Mouse (Mus musculus): ENCODE measurements at regions not wholly inside any gene's neighbourhood (a gene's known extent, or its start where the extent isn't known, plus 50 kb on each side); places are given as distances from the start of the nearest gene placed in this dataset.
A peak's percentile ranks its signal among the peaks of the same experiment; 100 is the strongest.

- DNase-seq = no peak
These were observed 434.5 kb upstream of the Cdh4 start for GRCm38 (mm10) chr2:179007766-179008165.

DNA sequence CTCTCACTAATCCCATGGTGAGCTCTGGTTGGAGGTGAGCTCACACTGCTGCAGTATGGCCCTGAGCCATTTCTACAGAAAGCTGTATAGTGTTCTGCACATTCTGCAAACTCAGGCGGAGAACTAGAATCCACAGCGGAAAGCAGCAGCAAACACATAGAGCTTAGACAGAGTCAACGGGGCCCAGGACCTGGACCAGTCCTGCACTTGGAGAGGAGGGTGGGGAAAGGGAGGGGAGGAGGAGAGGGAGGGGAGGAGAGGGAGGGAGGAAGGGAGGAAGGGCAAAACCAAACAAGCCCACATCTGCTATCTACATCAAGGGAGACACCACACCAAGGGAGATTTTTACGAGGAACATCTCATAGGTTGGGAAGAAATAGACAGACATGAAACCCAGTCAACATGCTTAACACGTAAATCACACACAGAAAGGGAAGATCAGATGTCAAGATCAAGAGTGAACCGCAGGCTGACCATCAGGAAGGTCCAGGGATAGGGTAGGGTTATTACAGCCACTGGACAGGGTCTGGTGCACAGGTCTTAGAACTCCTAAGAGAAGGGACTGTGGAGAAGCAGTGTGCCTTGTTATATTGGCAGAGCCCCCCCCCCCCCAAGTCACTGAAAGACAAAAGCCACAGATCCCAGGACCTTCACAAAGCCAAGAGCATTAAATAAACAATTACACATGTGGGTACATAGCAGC lies 428.2 kb upstream of the Cdh4 start:
- DNase-seq = no peak

DNA sequence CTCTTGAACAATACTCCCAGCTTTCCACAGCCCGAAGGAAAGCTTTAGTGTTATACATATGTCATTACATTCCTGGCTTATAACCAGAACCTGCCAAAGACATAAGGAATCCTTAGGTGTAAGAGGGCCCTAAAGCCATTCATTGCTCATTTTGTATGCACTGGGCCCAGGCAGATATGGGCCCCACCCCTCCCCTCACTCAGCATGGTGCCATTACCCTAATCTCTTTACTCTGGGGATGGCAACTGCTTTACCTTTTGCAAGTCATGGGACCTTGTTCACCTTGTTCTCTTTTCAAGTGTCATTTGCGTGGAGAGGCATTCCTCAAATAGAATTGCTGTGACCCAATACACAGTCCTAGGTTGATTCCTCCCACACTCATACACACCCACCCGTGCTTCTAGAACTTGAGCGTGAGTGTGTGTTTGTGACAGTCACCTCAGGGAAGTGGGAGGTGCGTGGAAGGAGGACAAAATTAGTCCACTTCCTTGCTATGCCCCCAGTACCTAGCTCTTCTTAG lies 419.5 kb upstream of the Cdh4 start:
- no peak for DNase-seq

DNA sequence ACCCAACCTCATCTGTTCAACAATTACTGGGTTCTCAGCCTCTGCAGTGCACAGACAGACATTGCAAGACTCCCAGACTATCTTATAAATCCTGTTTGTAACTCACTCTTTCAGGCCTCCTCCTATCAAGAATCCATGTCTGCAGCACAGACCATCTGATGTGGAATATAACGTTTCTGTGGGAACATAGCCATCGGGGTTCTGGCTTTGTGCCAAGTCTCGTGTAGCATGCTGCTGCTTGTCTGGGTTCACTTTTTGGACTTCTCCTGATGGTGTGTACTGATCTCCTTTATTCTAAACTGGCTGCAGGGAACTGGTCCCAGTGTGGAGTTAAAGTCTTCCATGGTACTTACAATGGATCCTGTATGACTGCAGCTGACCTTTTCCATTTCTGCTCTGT lies 418.0 kb upstream of the Cdh4 start:
- no peak for DNase-seq

GRCm38 (mm10) chr2:179033171-179033570 lies 409.1 kb upstream of the Cdh4 start:
- no peak for DNase-seq

- no peak for DNase-seq
These were observed 406.8 kb upstream of the Cdh4 start for GRCm38 (mm10) chr2:179035446-179035845.

DNA sequence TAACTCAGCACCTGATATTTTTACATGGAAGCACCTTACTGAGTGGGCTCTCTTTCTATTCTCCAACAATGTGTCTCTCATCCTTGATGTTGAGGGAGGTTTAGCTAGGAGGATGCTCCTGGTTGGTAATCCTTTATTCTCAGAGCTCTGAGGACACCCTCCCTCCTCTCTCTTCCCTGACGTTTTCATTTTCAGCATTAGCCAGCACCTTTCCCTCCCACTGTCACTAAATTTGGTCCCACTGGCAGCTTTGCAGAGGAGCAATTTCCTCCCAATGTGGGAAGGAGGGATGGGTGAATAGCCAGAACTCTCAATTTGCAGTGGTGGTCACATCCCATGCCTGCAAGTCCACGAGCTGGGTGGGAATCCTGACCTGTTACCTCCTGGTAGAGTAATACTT lies 402.5 kb upstream of the Cdh4 start:
- DNase-seq = no peak

DNA sequence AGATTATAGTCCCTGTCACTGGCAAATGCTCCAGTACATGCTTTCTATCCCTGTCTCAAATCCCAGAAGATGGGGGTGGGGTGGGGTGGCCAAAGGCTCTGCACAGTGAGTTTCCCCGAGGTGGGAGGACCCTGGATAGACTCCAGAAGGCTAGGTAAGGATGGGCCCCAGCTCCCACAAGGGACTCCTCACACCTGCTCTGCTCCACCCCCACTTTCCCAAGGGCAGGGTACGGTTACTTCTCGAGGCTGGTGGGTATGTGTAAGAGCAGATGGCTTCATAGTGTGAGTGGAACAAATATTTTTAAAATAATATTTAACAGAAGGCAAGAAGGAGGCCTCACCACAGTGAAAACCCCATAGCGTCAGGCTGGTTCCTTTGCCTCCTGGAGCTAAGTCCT lies 398.6 kb upstream of the Cdh4 start:
- DNase-seq = no peak

DNA sequence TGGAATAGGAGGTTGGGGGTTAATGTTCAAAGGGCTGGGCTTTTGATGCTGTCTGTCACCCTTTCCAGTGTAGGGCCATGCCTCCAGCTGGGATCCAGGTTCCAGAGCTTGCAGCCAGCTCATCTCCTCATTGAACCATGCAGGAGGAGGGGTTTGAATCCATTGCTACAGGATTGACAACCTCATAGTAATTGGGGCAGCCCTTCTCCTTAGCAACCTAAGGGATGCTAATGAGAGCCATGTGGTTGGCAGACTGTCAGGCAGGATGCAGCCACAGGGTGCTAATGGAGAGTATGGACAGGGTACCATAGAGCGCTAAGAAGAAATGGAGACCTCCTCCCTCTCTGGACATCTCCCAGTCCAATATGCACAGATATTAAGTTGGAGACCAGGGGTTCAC lies 396.9 kb upstream of the Cdh4 start:
- no peak for DNase-seq

DNA sequence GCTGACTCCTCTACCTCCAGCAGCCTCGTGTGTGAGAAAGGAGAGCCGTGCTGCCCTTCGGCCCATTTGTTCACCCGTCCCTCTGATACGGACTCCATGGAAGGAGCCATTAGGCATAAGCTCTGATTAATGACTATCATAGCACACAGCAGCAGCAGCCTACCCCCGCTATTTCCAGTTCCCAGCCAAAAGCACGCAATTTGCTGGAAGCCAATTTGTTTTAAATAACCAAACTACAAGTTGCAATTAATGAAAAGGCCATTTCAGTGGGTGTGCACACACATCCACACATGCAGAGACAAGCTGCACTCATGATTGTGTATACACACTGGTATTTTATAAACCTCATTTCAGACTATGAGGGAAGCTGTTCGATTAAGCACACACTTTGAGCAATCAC lies 387.8 kb upstream of the Cdh4 start:
- DNase-seq = no peak

- DNase-seq = no peak
These were observed 377.6 kb upstream of the Cdh4 start for GRCm38 (mm10) chr2:179064616-179065015.

GRCm38 (mm10) chr2:179069520-179069919 lies 372.7 kb upstream of the Cdh4 start:
- no peak for DNase-seq

GRCm38 (mm10) chr2:179070346-179070745 lies 371.9 kb upstream of the Cdh4 start:
- DNase-seq = peak; percentile 37

GRCm38 (mm10) chr2:179080462-179081274 lies 361.6 kb upstream of the Cdh4 start:
- DNase-seq = no peak

GRCm38 (mm10) chr2:179086915-179087314 lies 355.3 kb upstream of the Cdh4 start:
- no peak for DNase-seq

- no peak for DNase-seq
These were observed 350.8 kb upstream of the Cdh4 start for GRCm38 (mm10) chr2:179091480-179091879.

- no peak for DNase-seq
These were observed 348.2 kb upstream of the Cdh4 start for GRCm38 (mm10) chr2:179093996-179094395.

GRCm38 (mm10) chr2:179095981-179096380 lies 346.2 kb upstream of the Cdh4 start:
- DNase-seq = no peak

DNA sequence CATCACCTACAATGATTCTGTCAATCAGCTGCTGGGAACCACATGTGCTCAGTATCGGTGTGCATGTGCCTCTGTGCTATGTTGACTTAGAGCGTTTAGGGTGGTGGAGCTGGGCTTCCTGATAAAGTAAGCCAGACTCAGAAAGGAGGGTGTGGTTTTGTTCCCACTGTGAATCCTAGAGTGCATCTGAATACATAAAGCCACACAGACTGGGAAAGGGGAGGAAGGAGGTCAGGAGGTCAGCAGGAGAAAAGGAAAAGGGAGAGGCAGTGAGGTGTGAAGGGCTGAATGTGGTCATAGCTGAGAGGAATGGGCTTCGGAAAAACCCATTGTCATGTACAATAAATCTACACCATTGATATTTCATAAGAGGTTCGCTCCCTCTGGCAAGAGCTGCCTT lies 345.4 kb upstream of the Cdh4 start:
- no peak for DNase-seq

DNA sequence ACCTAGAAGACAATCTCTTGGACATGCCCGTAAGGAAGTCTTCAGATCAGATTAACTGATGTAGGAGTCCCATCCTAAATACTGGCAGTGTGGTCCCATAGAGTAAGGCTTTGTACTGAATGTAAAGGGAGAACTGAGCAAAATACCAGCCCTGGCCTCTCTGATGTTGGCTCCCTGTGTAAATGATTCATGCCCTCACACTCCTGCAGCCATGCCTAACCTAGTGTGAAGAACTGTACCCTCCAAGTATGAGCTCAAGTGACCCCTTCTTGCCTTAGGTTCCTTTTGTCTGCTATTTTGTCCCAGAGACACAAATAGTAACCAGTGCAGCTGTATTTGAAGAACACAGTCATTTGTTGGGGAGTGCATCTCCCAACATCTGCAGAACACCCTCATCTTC lies 342.4 kb upstream of the Cdh4 start:
- DNase-seq = no peak

GRCm38 (mm10) chr2:179103114-179103513 lies 339.1 kb upstream of the Cdh4 start:
- no peak for DNase-seq

- no peak for DNase-seq
These were observed 329.3 kb upstream of the Cdh4 start for GRCm38 (mm10) chr2:179112951-179113350.

DNA sequence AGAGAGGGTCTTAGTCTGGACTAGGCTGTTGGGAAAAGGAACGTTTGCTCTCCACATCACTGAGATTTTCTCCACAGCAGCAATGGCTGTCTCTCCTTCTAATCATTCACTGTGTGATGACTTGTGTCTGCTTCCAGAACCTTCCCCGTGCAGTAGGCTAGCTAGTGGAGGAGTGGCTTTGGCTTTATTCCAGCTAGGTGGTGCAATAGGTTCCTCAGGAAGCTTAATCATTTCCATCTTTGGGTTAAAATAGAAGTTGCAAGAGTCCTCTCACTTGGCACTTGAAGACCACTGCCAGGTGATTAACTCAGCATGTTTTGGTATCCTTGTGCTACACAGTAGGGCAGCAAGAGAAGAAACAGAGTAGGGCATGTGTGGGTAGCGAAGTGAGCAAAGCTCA lies 314.2 kb upstream of the Cdh4 start:
- no peak for DNase-seq

- DNase-seq = no peak
These were observed 313.8 kb upstream of the Cdh4 start for GRCm38 (mm10) chr2:179128432-179128831.
